Mouse (Mus musculus): Measurements from ENCODE around the gene Gramd1b.
A peak's percentile ranks its signal among the peaks of the same experiment; 100 is the strongest.

Gene Gramd1b

GRCm38 (mm10) chr9:40531027-40531621 lies at the start of gene Gramd1b:
TSS of gene Gramd1b (minus strand) at chr9:40531383.
- peak; percentile 21 for DNase-seq

DNA sequence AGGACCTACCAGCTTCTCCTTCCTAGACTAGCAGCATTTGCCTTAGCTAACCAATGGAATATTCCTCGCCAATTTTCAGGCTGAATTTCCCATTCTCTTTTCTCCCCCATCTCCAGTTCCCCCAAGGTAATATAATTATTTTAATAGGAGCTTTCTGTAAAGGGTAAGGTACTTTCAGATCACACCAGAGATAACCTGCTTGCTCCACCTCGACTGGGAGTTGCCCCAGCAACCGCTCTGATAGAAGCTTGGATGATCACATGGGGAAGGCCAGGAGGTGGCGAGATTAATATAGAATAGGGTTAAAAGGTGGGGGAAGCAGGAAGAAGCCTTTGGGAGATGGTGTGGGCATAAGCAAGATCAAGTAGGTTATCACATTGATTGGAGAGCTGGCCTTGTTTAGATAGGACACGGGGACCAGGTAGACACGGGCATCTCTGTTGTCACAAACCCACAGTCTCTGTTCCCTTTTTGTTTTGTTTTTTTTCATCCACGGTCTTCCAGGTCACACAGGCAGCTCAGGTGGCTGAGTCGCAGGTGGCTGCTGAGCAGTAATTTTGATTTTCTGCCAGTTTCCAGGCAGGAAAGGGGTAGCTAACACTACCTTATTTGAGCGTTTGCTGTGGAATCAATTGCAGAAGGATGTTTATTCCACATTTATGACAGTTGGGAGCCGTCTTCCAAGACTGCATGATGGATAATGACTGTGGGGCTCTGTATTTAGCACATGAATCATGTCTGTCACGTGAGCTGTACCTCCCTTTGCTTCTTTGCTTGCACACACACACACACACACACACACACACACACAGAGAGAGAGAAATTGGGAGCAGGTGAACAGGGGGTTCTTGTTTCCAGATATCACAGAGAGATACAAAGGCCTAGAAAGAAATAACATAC lies 47.8 kb upstream of the Gramd1b start:
- DNase-seq: no peak

DNA sequence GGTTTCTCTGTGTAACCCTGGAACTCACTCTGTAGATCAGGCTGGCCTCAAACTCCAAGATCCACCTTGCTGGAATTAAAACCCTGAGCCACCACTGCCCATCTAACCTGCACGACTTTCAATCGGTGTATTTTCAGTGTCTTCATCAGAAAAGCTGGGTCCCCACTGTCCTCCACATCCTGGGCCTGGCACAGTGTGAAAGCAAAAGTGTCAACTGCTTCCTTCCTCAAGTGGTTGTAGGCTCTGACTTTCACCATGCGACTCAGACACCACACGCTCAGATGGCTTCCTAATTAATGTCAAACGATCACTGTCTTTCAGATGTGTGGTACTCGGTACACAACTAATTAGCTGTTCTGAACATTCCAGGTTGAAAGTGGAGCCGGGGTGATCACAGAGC lies 45.9 kb upstream of the Gramd1b start:
- DNase-seq: no peak

- DNase-seq: no peak
Observed at GRCm38 (mm10) chr9:40575053-40575985, 44.1 kb upstream of the Gramd1b start.

DNA sequence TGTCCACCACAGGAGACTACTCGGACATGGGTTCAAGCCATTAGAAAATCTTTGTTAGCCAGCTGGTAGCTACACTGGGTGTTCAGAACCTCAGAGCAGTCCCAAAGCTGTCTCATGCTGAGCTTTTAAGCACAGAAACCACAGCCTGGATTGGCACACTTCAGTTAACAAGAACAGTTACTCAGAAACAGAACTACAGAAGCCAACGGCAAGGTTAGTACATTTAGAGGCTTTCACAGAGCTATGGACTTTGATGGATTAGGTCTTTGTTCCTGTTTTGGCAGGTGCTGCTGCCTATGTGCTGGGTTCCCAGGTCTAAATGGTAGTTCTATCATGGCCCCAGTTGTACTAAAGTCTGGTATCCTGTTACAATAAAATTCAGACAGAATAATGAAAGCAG lies 40.1 kb upstream of the Gramd1b start:
- no peak for DNase-seq

- DNase-seq: no peak
Observed at GRCm38 (mm10) chr9:40568070-40568469, 36.9 kb upstream of the Gramd1b start.

DNA sequence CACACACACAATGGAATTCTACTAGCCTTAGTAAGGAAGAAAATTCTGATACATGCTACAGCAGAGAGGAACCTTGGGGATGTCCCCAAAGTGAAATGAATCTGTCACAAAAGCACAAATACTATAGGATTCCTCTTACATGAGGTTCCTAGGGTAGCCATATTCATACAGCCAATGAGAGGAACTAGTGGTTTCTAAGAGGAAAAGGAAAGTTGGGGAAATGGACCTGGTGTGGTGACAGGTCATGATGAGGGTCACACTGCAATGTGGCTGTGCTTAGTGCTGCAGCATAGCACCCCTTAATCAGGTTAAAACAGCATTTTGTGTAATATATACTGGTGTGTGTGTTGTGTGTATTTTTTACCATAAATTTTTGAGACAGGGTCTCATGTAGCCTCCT lies 32.6 kb upstream of the Gramd1b start:
- DNase-seq: no peak

DNA sequence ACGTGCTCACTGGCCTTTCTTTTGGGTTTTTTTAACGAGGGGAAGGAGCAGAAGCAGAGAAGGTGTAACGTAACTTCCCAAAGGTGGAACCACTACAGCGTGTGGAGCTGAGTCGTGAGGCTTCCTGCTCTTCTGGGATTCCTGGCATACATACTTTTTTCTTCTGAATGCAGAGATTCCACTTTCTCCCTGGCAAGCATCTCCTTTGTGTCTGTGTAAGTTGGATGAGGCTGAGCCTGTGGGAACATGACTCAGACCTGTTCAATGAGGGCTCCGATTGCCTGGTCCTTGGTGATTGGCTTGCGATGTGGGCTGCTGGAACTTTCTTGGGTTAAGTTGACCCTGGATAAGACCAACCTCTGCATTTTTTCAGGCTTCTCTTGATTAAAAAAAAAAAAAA lies 28.5 kb upstream of the Gramd1b start:
- no peak for DNase-seq

- no peak for DNase-seq
Observed at GRCm38 (mm10) chr9:40557796-40558195, 26.6 kb upstream of the Gramd1b start.

GRCm38 (mm10) chr9:40556396-40556795 lies 25.2 kb upstream of the Gramd1b start:
- no peak for DNase-seq

GRCm38 (mm10) chr9:40555243-40555642 lies 24.1 kb upstream of the Gramd1b start:
- DNase-seq: no peak

DNA sequence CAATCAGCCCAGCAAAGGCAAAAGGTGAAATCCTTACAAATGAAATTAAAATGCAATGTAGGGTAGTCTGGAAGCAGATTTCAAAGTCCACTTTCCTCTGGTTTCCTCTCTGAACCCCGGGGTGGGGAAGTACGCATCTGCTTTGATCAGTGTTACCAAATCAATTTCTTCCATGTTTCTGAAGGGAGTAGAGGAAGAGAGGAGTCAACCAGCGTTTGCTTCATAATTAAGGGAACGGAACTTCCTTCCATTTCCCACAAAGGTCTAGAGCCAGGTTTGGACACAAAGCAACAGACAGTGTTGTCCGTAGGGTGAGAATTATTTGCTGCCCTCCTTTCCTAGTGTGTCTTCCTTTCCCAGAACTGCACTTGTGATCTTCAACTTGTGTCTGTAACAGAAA lies 16.7 kb upstream of the Gramd1b start:
- no peak for DNase-seq

DNA sequence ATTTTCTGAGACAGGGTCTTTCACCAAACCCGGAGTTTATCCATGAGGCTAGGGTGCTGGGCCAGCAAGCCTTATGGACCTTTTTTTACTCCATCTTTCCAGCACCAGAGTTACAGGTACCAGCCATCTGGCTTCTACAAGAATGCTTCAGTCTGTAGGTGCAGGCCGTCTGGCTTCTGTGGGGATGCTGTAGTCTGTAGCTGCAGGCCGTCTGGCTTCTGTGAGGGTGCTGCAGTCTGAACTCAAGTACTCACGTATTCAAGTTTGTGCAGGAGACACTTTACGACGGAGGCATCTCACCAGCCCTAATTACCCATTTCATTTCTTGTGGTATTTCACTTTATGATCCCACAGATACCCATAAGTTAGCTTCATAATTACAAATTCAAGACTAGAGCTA lies 14.0 kb upstream of the Gramd1b start:
- DNase-seq: no peak

- DNase-seq: no peak
Observed at GRCm38 (mm10) chr9:40539588-40540140, 8.5 kb upstream of the Gramd1b start.

- DNase-seq: peak; percentile 55
Observed at GRCm38 (mm10) chr9:40537708-40538105, 6.5 kb upstream of the Gramd1b start.

- DNase-seq: no peak
Observed at GRCm38 (mm10) chr9:40537044-40537707, 6.0 kb upstream of the Gramd1b start.

DNA sequence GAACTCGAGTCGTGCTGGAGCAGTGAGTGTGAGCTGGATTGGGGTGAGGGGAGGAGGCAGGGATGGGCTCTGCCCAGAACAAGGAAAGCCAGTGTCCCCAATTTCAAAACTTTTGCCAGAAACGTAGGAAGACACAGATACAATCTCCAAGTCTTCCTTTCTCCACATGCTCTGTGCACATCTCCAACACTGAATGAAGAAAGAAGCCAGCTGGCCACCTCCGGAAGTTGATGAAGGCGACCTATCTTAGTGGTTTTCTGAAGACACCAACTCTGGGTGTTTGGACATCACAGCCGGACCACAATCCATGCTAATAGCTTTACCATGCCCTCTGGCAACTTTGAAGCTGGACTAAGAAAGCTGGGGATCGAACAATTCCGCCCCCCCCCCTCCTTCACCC lies 647 bp downstream of the Gramd1b start:
- no peak for DNase-seq

GRCm38 (mm10) chr9:40528733-40529132 lies 2.5 kb downstream of the Gramd1b start:
- DNase-seq: no peak

- DNase-seq: no peak
Observed at GRCm38 (mm10) chr9:40526928-40527327, 4.3 kb downstream of the Gramd1b start.

DNA sequence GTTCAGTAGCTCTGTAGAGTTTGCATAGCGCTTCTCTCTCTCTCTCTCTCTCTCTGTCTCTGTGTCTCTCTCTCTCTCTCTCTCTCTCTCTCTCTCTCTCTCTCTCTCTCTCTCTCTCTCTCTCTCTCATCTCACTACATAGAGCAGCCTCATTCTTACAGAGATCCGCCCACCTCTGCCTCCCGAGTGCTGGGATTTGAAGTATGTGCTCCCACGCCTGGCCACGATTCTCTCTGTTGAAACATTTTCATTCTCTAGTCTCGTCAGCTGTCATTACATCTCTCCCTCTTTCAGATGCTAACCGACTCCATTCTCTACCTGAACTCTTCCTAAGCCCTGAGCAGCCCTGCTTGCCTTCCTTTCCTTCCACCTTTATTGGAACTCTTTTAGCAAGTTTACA lies 9.0 kb downstream of the Gramd1b start:
- no peak for DNase-seq

DNA sequence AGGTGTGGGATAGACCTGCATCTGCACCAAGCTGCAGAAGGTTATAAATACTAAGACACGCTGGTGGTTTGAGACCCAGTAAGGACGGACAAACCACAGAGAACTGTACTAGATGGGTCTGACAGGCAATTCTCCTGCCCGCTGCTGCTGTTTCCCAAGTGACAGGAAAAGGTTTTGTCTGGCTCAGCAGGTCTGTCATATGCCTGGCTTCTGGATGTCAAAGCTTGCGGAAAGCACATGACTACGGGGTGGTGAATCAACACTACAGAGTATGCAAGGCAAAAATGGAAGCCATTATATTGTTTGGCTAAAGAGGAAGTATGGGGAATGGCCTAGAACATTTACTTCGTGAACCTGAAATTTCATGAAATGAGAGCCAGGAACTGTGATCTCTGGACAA lies 10.1 kb downstream of the Gramd1b start:
- DNase-seq: no peak

- DNase-seq: no peak
Observed at GRCm38 (mm10) chr9:40519294-40519693, 11.9 kb downstream of the Gramd1b start.

All from kidney, postnatal 10 days (tissue).